Mouse (Mus musculus) kidney, adult 2 months (tissue): Measurements from ENCODE around the gene Serpina16.

Source experiments
- CTCF ChIP-seq: fragments of 200-500 bp; conservative IDR thresholded peaks from 2 replicates; pipeline ENCODE4 v1.5.1; 2011; ENCODE audit warnings: low read depth, mild to moderate bottlenecking, control low read depth, low read length, moderate library complexity, mixed read lengths; ENCODE audit not compliant: insufficient read depth, insufficient read length
- POLR2A ChIP-seq: fragments of 200-500 bp; IDR thresholded peaks from one replicate; pipeline ENCODE4 v1.6.1; 2011; ENCODE audit warnings: low read depth, low read length, control low read depth

DNA sequence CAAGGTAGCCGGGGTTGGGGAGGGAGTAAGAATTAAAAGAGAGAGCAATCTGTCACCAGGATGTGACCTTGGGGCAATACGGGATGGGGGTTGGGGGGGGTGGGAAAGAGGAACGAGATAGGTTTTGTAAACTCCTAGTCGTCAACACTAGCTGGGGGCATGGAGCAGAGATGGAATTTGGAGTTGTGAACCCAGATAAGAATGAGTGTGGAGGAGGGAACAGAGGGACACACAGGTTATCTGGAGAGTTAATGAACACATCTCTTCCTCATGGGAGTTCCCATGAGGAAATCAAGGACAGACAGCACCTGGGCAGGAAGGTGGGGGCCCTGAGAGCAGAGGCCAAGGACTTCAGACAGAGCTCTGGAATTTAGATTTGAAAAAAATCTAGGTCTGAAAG, 30.2 kb upstream of the Serpina16 start:
- TF ChIP-seq CTCF (no peak), POLR2A (no peak)
